Mouse (Mus musculus) left cerebral cortex, adult 2 months (tissue): ENCODE results near the gene Ly6g6d. TPM values are rescaled to one million over a fixed set of nuclear protein-coding genes. Genes with fewer than 3 reads are reported as not detected.

Experiments
- DNase-seq, 2 experiments: peaks; one replicate each; pipeline ENCODE4 v3.0.0; 2021 to 2022; ENCODE audit warnings: low spot score in 2 of 2, mixed read lengths in 1 of 2; ENCODE audit errors: extremely low spot score in 1 of 2
- H3K27ac ChIP-seq: fragments of 200-600 bp; 2 replicates; pipeline ENCODE4 v1.8.1; 2022
- H3K4me3 ChIP-seq: fragments of 200-600 bp; 2 replicates; pipeline ENCODE4 v1.8.1; 2022
- CTCF ChIP-seq: fragments of 200-600 bp; IDR thresholded peaks from 2 replicates; pipeline ENCODE4 v1.8.1; 2022; ENCODE audit warnings: antibody characterized with exemption, mild to moderate bottlenecking, moderate library complexity
- intact Hi-C: fragments of 180-260 bp; cut with DNase I; formaldehyde crosslinking; loops from one replicate; pipeline ENCODE4 v1.15.1; 2025
- total RNA-seq, 2 experiments: library from RNA; stranded (reverse); gene quantifications; 2 replicates each; pipeline ENCODE4 v1.2.3; 2021

Gene Ly6g6d
- total RNA-seq, 2 experiments from 2014 or later, result 0.70 to 1.1 TPM

- no peak overlapping the region for H3K4me3 ChIP-seq
- intact Hi-C loops, result loop anchor here (10.0 kb wide), 1 partner anchor 211 kb away; the partner anchor contains the start of genes Atp6v1g2 and Nfkbil1
- no peak for TF ChIP-seq CTCF
- no peak for DNase-seq
- no peak overlapping the region for H3K27ac ChIP-seq
Measured at GRCm38 (mm10) chr17:35023756-35024155, 54.1 kb downstream of the Ly6g6d start.

- intact Hi-C loops, result loop anchor here (10.0 kb wide), 1 partner anchor 212 kb away; the partner anchor contains the start of genes Atp6v1g2 and Nfkbil1
- DNase-seq, result no peak
- no peak overlapping the region for H3K27ac ChIP-seq
- TF ChIP-seq CTCF, result no peak
- no peak overlapping the region for H3K4me3 ChIP-seq
Measured at GRCm38 (mm10) chr17:35023221-35023620, 54.6 kb downstream of the Ly6g6d start.

DNA sequence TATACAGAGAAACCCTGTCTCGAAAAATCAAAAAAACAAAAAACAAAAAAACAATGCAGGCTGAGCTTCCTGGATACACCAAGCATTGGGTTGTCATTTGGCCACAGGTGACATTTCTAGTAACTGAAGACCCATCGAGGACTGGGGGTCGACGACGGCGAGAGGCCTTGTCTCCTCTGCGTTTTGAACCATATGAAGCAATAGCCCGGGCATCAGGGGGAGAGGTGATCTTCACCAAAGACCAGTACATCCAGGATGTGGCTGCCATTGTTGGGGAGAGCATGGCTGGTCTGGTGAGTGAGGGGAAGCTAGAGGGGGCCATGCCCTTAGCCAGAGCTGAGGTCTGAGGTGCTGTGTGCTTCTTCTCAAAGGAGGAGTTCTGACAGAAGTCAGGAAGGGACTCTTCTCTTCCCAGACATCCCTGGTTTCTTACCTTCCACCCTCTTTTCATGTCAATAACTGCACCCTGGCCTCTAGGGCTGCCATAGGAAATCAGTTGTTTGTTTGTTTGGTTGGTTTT lies 55.3 kb downstream of the Ly6g6d start:
- Histone ChIP-seq H3K27ac (no peak overlapping the region), H3K4me3 (no peak overlapping the region)
- no peak for DNase-seq
- intact Hi-C loops, result loop anchor here (10.0 kb wide), 1 partner anchor 212 kb away; the partner anchor contains the start of genes Atp6v1g2 and Nfkbil1
- no peak for TF ChIP-seq CTCF

DNA sequence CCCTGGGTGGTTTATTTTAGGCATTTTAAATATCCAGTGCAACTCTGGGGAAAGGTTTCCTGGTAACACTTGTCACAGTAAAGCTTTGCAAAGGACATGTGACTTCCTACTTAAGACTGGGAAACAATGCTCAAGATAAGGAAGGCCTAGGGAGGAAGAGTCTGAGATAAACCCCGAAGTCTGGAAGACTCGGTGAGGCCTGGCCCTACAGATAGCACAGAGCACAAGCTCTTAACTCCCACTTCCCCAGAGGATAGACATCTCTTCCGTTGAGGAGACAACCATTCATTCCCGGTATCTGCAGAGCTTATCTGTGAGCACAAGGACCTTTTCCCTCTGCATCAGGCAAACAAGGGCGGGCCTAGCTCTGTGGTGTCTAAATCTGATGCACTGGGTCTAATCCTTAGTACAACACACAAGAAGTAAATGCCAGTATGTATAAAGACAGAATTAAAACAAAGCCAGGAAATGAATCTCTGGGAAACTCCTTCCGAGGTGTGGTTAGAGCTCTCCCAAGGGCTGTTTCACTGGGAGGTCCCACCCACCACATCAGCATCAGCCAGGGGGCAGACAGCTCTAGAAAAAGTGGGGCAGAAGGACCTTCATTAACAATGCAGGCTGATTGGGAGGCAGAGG lies 55.9 kb downstream of the Ly6g6d start:
- intact Hi-C loops, result loop anchor here (1.0 to 10.0 kb wide), 3 partner anchors 37 to 213 kb away; partner anchors contain the start of genes Atp6v1g2, Ddah2 and Nfkbil1
- Histone ChIP-seq H3K4me3 (no peak overlapping the region), H3K27ac (no peak overlapping the region)
- DNase-seq, result no peak
- no peak for TF ChIP-seq CTCF

Other genes with a start within 250 kb of the Ly6g6d start
- gene Stk19, start 241.1 kb downstream of the Ly6g6d start, total RNA-seq, result 10 to 100 TPM; 54.8 to 61.5 TPM
- gene Dxo, start 241.0 kb downstream of the Ly6g6d start, total RNA-seq, result 10 to 100 TPM; 33.6 to 41.4 TPM
- gene Skiv2l, start 227.9 kb downstream of the Ly6g6d start, total RNA-seq, result 10 to 100 TPM; 70.1 to 70.4 TPM
- gene Nelfe, start 227.7 kb downstream of the Ly6g6d start, total RNA-seq, result 10 to 100 TPM; 35.3 to 40.3 TPM
- under 1 TPM in 1 of 2 experiments, not detected in 1; 0.14 TPM for gene Cfb, start 215.5 kb downstream of the Ly6g6d start, total RNA-seq
- gene Zbtb12, start 198.6 kb downstream of the Ly6g6d start, total RNA-seq, result 1 to 10 TPM; 6.5 to 7.4 TPM
- gene Gm20547, start 196.0 kb downstream of the Ly6g6d start, total RNA-seq, result not detected
- gene C2, start 179.8 kb downstream of the Ly6g6d start, total RNA-seq, result 1 to 10 TPM; 2.1 to 2.2 TPM
- gene Ehmt2, start 179.6 kb downstream of the Ly6g6d start, total RNA-seq, result 100 to 1,000 TPM; 175 to 184 TPM
- gene Slc44a4, start 163.6 kb downstream of the Ly6g6d start, total RNA-seq, result under 1 TPM; 0.45 to 0.79 TPM
- gene Neu1, start 146.8 kb downstream of the Ly6g6d start, total RNA-seq, result 10 to 100 TPM; 41.6 to 47.3 TPM
- 10 to 100 TPM; 18.8 to 22.1 TPM for gene Hspa1b, start 118.8 kb downstream of the Ly6g6d start, total RNA-seq
- gene Gm20481, start 108.2 kb downstream of the Ly6g6d start, total RNA-seq, result not detected
- gene Hspa1a, start 105.9 kb downstream of the Ly6g6d start, total RNA-seq, result 10 to 100 TPM; 14.5 to 17.2 TPM
- under 1 TPM; 0.34 to 0.42 TPM for gene Hspa1l, start 105.4 kb downstream of the Ly6g6d start, total RNA-seq
- 10 to 100 TPM; 15.8 to 18.4 TPM for gene Lsm2, start 96.2 kb downstream of the Ly6g6d start, total RNA-seq
- 10 to 100 TPM; 44.1 to 46.6 TPM for gene Vars, start 77.1 kb downstream of the Ly6g6d start, total RNA-seq
- under 1 TPM; 0.40 to 0.43 TPM for gene Vwa7, start 61.5 kb downstream of the Ly6g6d start, total RNA-seq
- under 1 TPM in 1 of 2 experiments, not detected in 1; 0.59 TPM for gene Sapcd1, start 50.0 kb downstream of the Ly6g6d start, total RNA-seq
- gene Msh5, start 31.3 kb downstream of the Ly6g6d start, total RNA-seq, result under 1 TPM; 0.27 to 0.56 TPM
- gene Clic1, start 28.1 kb downstream of the Ly6g6d start, total RNA-seq, result 1 to 10 TPM; 7.4 to 8.3 TPM
- gene Ddah2, start 19.0 kb downstream of the Ly6g6d start, total RNA-seq, result 10 to 100 TPM; 10.1 to 11.0 TPM
- not detected for gene Ly6g6c, start 12.7 kb downstream of the Ly6g6d start, total RNA-seq
- gene Mpig6b, start 11.9 kb downstream of the Ly6g6d start, total RNA-seq, result not detected
- 1 to 10 TPM; 2.1 to 3.6 TPM for gene Ly6g6e, start 1.2 kb downstream of the Ly6g6d start, total RNA-seq
- under 1 TPM in 1 of 2 experiments, not detected in 1; 0.29 TPM for gene Ly6g6f, start 7.5 kb upstream of the Ly6g6d start, total RNA-seq
- gene Abhd16a, start 11.2 kb upstream of the Ly6g6d start, total RNA-seq, result 100 to 1,000 TPM; 109 to 117 TPM
- gene Ly6g5c, start 30.2 kb upstream of the Ly6g6d start, total RNA-seq, result not detected
- gene Ly6g5b, start 37.4 kb upstream of the Ly6g6d start, total RNA-seq, result under 1 TPM; 0.79 TPM
- gene Gpank1, start 43.4 kb upstream of the Ly6g6d start, total RNA-seq, result 10 to 100 TPM; 14.8 to 15.0 TPM
- gene Csnk2b, start 44.0 kb upstream of the Ly6g6d start, total RNA-seq, result 100 to 1,000 TPM; 177 to 187 TPM
- 10 to 100 TPM; 27.0 to 28.5 TPM for gene D17H6S53E, start 48.3 kb upstream of the Ly6g6d start, total RNA-seq
- gene Apom, start 54.0 kb upstream of the Ly6g6d start, total RNA-seq, result not detected
- gene Bag6, start 57.1 kb upstream of the Ly6g6d start, total RNA-seq, result 100 to 1,000 TPM; 304 to 307 TPM
- gene Prrc2a, start 86.8 kb upstream of the Ly6g6d start, total RNA-seq, result 100 to 1,000 TPM; 285 to 321 TPM
- 10 to 100 TPM in 1 of 2 experiments, 1 to 10 TPM in 1; 8.0 to 14.4 TPM for gene Aif1, start 98.0 kb upstream of the Ly6g6d start, total RNA-seq
- gene Lst1, start 110.4 kb upstream of the Ly6g6d start, total RNA-seq, result 1 to 10 TPM; 6.4 to 7.4 TPM
- under 1 TPM; 0.79 to 0.86 TPM for gene Ltb, start 116.4 kb upstream of the Ly6g6d start, total RNA-seq
- not detected for gene Tnf, start 123.9 kb upstream of the Ly6g6d start, total RNA-seq
- gene Lta, start 127.3 kb upstream of the Ly6g6d start, total RNA-seq, result under 1 TPM; 0.41 to 0.65 TPM
- gene Gm16181, start 142.8 kb upstream of the Ly6g6d start, total RNA-seq, result not detected
- gene Atp6v1g2, start 155.6 kb upstream of the Ly6g6d start, total RNA-seq, result 100 to 1,000 TPM; 549 to 569 TPM
- 10 to 100 TPM; 13.0 to 16.1 TPM for gene Nfkbil1, start 157.7 kb upstream of the Ly6g6d start, total RNA-seq
- 100 to 1,000 TPM; 215 TPM for gene Ddx39b, start 163.7 kb upstream of the Ly6g6d start, total RNA-seq
- 10 to 100 TPM; 20.3 to 25.3 TPM for gene H2-D1, start 184.7 kb upstream of the Ly6g6d start, total RNA-seq
- gene H2-Q1, start 242.3 kb upstream of the Ly6g6d start, total RNA-seq, result under 1 TPM in 1 of 2 experiments, not detected in 1; 0.79 TPM